Mouse (Mus musculus) gastrocnemius, postnatal 4 days (tissue): ENCODE measurements around the gene Afp. TPM values are rescaled to one million over a fixed set of nuclear protein-coding genes. Genes with fewer than 3 reads are reported as not detected.

Source experiments
- DNase-seq, 2 experiments: peaks; one replicate each; pipeline ENCODE4 v3.0.0; 2021 to 2022; ENCODE audit warnings: low spot score in 2 of 2, mixed read lengths in 2 of 2
- total RNA-seq, 2 experiments: library from RNA; stranded (reverse); gene quantifications; 2 replicates each; pipeline ENCODE4 v1.2.3; 2021

The Afp gene
- total RNA-seq, 2 experiments from 2014 or later, result 5.0 to 37.2 TPM

- no peak for DNase-seq
Measured at GRCm38 (mm10) chr5:90506507-90506906, 16.0 kb downstream of the Afp start.

GRCm38 (mm10) chr5:90507411-90507949 is 16.9 kb downstream of the Afp start:
- DNase-seq, result no peak

GRCm38 (mm10) chr5:90509828-90510592 is 19.5 kb downstream of the Afp start:
- no peak for DNase-seq

GRCm38 (mm10) chr5:90512288-90512955 is 21.9 kb downstream of the Afp start:
- DNase-seq, result no peak

GRCm38 (mm10) chr5:90515561-90515960 is 25.0 kb downstream of the Afp start:
- DNase-seq, result no peak

- no peak for DNase-seq
Measured at GRCm38 (mm10) chr5:90518356-90519100, 28.0 kb downstream of the Afp start, which contains the start of gene Afm. Afm (plus strand) TSS chr5:90518932.

GRCm38 (mm10) chr5:90551191-90551590 is 60.7 kb downstream of the Afp start:
- DNase-seq, result no peak

GRCm38 (mm10) chr5:90556052-90556451 is 65.5 kb downstream of the Afp start:
- no peak for DNase-seq

Other genes with a start within 250 kb of the Afp start
- 10 to 100 TPM; 78.9 to 85.1 TPM for gene Ankrd17, start 124.2 kb upstream of the Afp start, total RNA-seq
- gene Gm9958, start 123.5 kb upstream of the Afp start, total RNA-seq, result 1 to 10 TPM; 1.4 to 2.1 TPM
- 100 to 1,000 TPM in 1 of 2 experiments, 10 to 100 TPM in 1; 13.1 to 124 TPM for gene Alb, start 29.8 kb upstream of the Afp start, total RNA-seq
- under 1 TPM in 1 of 2 experiments, not detected in 1; 0.60 TPM for gene Afm, start 28.2 kb downstream of the Afp start, total RNA-seq
- gene 5830473C10Rik, start 70.4 kb downstream of the Afp start, total RNA-seq, result under 1 TPM in 1 of 2 experiments, not detected in 1; 0.16 TPM
- not detected for gene Rassf6, start 149.9 kb downstream of the Afp start, total RNA-seq